Comparison of ENCODE assay signal across 13 mouse cellular contexts in genomic region chr10:25928448-25928786, GRCm38 (mm10).
A peak's percentile ranks its signal among the peaks of the same experiment; 100 is the strongest.
DNase-seq lines count a peak whose midpoint lies in the region; ATAC-seq and TF ChIP-seq lines count a peak whose summit lies in the region.
"Had no signal": no experiment of that assay in that cellular context is flagged by ENCODE, and none has a peak within 500 bp of the region (broad histone marks: within the 10 kb centered on the region; RNA-seq: fewer than 3 reads in every experiment).

No protein-coding gene starts in this region.

- no peak overlapping the region for H3K4me2 ChIP-seq in kidney, embryonic 16.5 days (replicated peaks; ENCODE audit: low read depth, low read length)
- H3K4me2 ChIP-seq in embryonic facial prominence, embryonic 12.5 days (replicated peaks), result no peak overlapping the region
- H3K4me2 ChIP-seq in myocyte (ENCODE audit: low read depth), result peak overlapping the region; percentile 20
- H3K4me2 ChIP-seq: neural tube, embryonic 12.5 days had no signal

- no peaks in the 10 kb centered on the region for H3K27me3 ChIP-seq in kidney, embryonic 16.5 days (ENCODE audit: insufficient read depth, low read length)
- H3K27me3 ChIP-seq in embryonic facial prominence, embryonic 12.5 days, result no peaks in the 10 kb centered on the region
- H3K27me3 ChIP-seq in myocyte (ENCODE audit: control insufficient read depth, insufficient read depth, insufficient read length), result no peaks in the 10 kb centered on the region
- H3K27me3 ChIP-seq: forebrain, embryonic 12.5 days; neural tube, embryonic 12.5 days had no signal

- no peak overlapping the region for H3K4me3 ChIP-seq in kidney, embryonic 16.5 days (ENCODE audit: low read length)
- no peak overlapping the region for H3K4me3 ChIP-seq in embryonic facial prominence, embryonic 12.5 days
- H3K4me3 ChIP-seq in myocyte, result no peak overlapping the region
- H3K4me3 ChIP-seq: forebrain, embryonic 12.5 days; neural tube, embryonic 12.5 days had no signal

- H3K9ac ChIP-seq in kidney, embryonic 16.5 days (replicated peaks; ENCODE audit: low read length), result no peak overlapping the region
- no peak overlapping the region for H3K9ac ChIP-seq in embryonic facial prominence, embryonic 12.5 days
- H3K9ac ChIP-seq: forebrain, embryonic 12.5 days; neural tube, embryonic 12.5 days had no signal

- ATAC-seq in kidney, embryonic 16.5 days (ENCODE audit: low FRiP score, low TSS enrichment), result peak; percentile 75; the same call in 1 of the 2 replicates
- ATAC-seq in embryonic facial prominence, embryonic 12.5 days (ENCODE audit: insufficient number of reproducible peaks, insufficient read depth, low FRiP score, low TSS enrichment), result no peak

- no peak for DNase-seq in kidney, adult 18-20 months
- DNase-seq in large intestine, adult 2 months (ENCODE audit: low read depth, low spot score), result peak; percentile 43
- no peak for DNase-seq in lung, postnatal 14 days
- no peak for DNase-seq in cerebellum, adult 11-12 months
- DNase-seq: cerebellum, postnatal 14 days; heart, postnatal 10 days; kidney, postnatal 14 days; lung, postnatal 36 days had no signal

- no peak for TF ChIP-seq POLR2A in myocyte (IDR thresholded peaks at IDR 0.05; ENCODE audit: insufficient read length, low read depth)

- no peak overlapping the region for H3ac ChIP-seq in myocyte (ENCODE audit: control insufficient read depth, insufficient read length)

- peaks cover 9% of the 10 kb centered on the region; the same call in 1 of the 2 replicates for H3K4me1 ChIP-seq in kidney, embryonic 16.5 days (ENCODE audit: insufficient read depth, low read length)
- peaks cover 38% of the 10 kb centered on the region for H3K4me1 ChIP-seq in embryonic facial prominence, embryonic 12.5 days

- H3K79me2 ChIP-seq in myocyte (ENCODE audit: control insufficient read depth, insufficient read depth), result no peaks in the 10 kb centered on the region

- H3K27ac ChIP-seq in kidney, embryonic 16.5 days (ENCODE audit: low read length), result no peak overlapping the region
- peak overlapping the region; percentile 73 for H3K27ac ChIP-seq in embryonic facial prominence, embryonic 12.5 days
- H3K27ac ChIP-seq: neural tube, embryonic 12.5 days had no signal

- H3K36me3 ChIP-seq in kidney, embryonic 16.5 days (ENCODE audit: insufficient read depth, low read length), result no peaks in the 10 kb centered on the region
- H3K36me3 ChIP-seq in embryonic facial prominence, embryonic 12.5 days, result no peaks in the 10 kb centered on the region
- H3K36me3 ChIP-seq in myocyte (ENCODE audit: control insufficient read depth, insufficient read depth), result no peaks in the 10 kb centered on the region
- H3K36me3 ChIP-seq: forebrain, embryonic 12.5 days; neural tube, embryonic 12.5 days had no signal

- WGBS in kidney, embryonic 16.5 days, result 18% methylated on average over 3 of the region's 3 CpGs
- 31% methylated on average over 3 of the region's 3 CpGs for WGBS in embryonic facial prominence, embryonic 12.5 days
- WGBS in large intestine, adult 2 months, result 25% methylated on average over 3 of the region's 3 CpGs

- H3K9me3 ChIP-seq in kidney, embryonic 16.5 days (ENCODE audit: low read length), result no peaks in the 10 kb centered on the region
- H3K9me3 ChIP-seq in embryonic facial prominence, embryonic 12.5 days, result no peaks in the 10 kb centered on the region
- H3K9me3 ChIP-seq: forebrain, embryonic 12.5 days; neural tube, embryonic 12.5 days had no signal

TF ChIP-seq in myocyte, 11 proteins besides CTCF, POLR2A, EP300 and RAD21:
- TF ChIP-seq POLR2AphosphoS2 (IDR thresholded peaks at IDR 0.05; ENCODE audit: insufficient read length, low read depth), result no peak
- TF ChIP-seq MYOD1 (IDR thresholded peaks at IDR 0.05; ENCODE audit: control insufficient read depth in 1 of 3, insufficient read length in 2 of 3, low read depth in 2 of 3), result no peak
- no peak for TF ChIP-seq USF1 (IDR thresholded peaks at IDR 0.05; ENCODE audit: low read depth)
- no peak for TF ChIP-seq SRF (IDR thresholded peaks at IDR 0.05; ENCODE audit: control insufficient read depth, insufficient read length, low read depth)
- TF ChIP-seq REST (IDR thresholded peaks at IDR 0.05; ENCODE audit: insufficient read depth, insufficient read length), result no peak
- no peak for TF ChIP-seq CEBPB (IDR thresholded peaks at IDR 0.05; ENCODE audit: insufficient read depth, poor library complexity, severe bottlenecking)
- no peak for TF ChIP-seq MAX (IDR thresholded peaks at IDR 0.05; ENCODE audit: low read depth)
- no peak for TF ChIP-seq MYOG (IDR thresholded peaks at IDR 0.05; ENCODE audit: control insufficient read depth in 1 of 3, insufficient read depth in 1 of 3, insufficient read length in 2 of 3, low read depth in 2 of 3)
- TF ChIP-seq TCF3 (IDR thresholded peaks at IDR 0.05; ENCODE audit: insufficient read length, low read depth), result no peak
- no peak for TF ChIP-seq TCF12 (IDR thresholded peaks at IDR 0.05; ENCODE audit: insufficient read depth, poor library complexity, severe bottlenecking)
- TF ChIP-seq E2F4 (IDR thresholded peaks at IDR 0.05; ENCODE audit: insufficient read depth), result no peak
